Mouse (Mus musculus): ENCODE results near the gene Keg1.
"Not testable (repeated sequence)": the region's sequence is repeated elsewhere in the genome, so short reads cannot be mapped to it uniquely, and the experiment has no call there.

Keg1 gene

GRCm38 (mm10) chr19:12695590-12695989 lies at the start of gene Keg1:
Keg1 (plus strand) TSS chr19:12695786.
- DNase-seq (ENCODE audit: low spot score in 2 of 2): no peak

DNA sequence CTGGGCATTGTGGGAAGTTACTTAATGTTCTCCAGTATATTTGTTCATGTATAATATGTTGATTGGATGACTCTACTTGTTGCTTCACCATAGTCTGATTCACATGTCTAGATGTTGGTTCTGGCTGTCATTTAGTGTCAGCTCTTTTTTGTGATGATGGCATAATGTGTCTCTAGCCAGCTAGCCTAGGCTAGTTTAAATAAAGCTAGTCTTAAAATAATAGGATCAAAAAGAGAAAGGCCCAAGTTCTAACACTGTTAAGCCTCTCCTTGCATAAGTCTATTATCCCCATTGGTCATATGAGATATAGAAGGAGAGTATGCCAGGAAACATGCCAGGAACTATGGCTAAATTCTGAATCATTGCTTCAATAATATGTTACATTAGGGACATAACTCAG lies 46.1 kb upstream of the Keg1 start:
- no peak for DNase-seq (ENCODE audit: low spot score in 2 of 2)

GRCm38 (mm10) chr19:12666156-12666555 lies 29.4 kb upstream of the Keg1 start:
- no peak for DNase-seq (ENCODE audit: low spot score in 2 of 2)

- DNase-seq (ENCODE audit: low spot score in 2 of 2): not testable (repeated sequence)
Observed at GRCm38 (mm10) chr19:12668601-12669000, 27.0 kb upstream of the Keg1 start.

DNA sequence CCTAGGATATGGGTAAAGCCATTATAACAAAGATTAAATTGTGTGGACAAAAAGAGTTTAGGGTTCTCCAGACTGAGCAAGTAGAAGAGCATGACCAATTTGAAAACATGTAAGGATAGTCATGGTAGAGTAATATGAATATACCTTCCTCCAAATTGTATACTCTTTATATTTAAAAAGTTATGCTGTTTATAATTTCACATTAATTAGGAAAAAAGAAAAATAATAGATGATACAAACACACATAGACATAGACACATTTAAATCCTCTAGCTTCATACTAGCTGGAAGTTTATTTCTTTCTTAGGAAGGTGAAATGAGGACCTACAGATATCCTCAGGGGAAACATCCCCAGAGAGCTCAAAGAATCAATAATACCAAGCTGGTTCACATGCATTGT lies 25.4 kb upstream of the Keg1 start, which contains the start of gene Olfr1442:
Olfr1442 (plus strand) TSS at position 301 of the 400 bp plus-strand sequence.
- no peak for DNase-seq (ENCODE audit: low spot score in 2 of 2)

- no peak for DNase-seq (ENCODE audit: low spot score in 2 of 2)
Observed at GRCm38 (mm10) chr19:12671051-12671450, 24.5 kb upstream of the Keg1 start.

DNA sequence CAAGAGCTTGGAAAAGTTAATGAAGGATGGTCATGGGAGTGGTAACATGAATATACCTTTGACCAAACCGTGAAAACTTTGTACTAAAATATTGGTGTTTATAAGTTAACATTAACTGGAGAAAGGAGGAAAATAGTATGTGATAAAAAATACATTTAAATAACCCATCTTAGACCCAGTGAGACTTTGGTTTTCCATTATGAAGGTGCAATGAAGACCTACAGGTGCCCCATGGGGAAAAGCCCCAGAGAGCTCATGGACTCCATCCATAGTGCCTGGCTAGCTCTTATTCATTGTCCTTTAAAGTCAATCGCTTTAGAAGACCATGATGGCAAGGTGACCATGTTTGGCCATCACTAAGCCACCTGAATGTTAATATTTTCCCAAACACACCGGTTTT lies 17.8 kb upstream of the Keg1 start, which contains the start of gene Olfr1443:
Olfr1443 (plus strand) TSS at position 301 of the 400 bp plus-strand sequence.
- no peak for DNase-seq (ENCODE audit: low spot score in 2 of 2)

DNA sequence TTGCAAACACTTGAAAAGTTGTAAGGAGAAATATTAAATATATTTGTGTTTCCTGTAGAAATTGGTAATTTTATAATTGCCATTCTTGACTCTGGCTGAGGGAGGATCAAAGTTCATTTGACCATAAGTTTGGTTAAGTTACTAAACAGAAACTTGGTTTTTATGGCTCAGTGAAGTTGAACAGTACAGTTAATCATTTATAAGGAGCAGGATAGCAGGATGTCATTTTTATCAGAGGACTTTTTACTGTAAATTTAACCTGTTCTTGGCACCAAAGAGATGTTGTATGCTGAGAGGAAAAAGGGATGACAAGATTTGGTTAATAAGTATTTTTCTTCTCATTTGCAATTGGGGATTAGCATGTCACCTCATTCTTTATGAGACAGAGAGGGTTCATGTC lies 10.9 kb upstream of the Keg1 start:
- DNase-seq (ENCODE audit: low spot score in 2 of 2): no peak

DNA sequence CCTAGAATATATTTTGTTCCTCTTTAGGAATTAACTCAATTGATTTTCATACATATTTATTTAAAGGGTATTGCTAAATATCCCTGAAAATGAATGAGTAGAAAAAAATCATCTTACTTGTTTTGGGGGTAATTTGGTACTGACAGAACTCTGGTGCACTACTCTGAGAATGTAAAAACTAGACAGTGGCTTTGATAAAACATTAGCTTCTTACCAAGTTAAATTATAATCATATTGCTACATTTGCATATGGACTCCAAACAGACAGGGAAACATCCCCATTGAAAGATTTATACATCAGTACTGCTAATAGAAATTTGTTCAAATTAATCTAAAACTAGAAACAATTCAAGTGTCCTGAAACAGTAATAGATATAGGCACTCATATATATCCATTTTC lies 10.4 kb upstream of the Keg1 start:
- no peak for DNase-seq (ENCODE audit: low spot score in 2 of 2)

DNA sequence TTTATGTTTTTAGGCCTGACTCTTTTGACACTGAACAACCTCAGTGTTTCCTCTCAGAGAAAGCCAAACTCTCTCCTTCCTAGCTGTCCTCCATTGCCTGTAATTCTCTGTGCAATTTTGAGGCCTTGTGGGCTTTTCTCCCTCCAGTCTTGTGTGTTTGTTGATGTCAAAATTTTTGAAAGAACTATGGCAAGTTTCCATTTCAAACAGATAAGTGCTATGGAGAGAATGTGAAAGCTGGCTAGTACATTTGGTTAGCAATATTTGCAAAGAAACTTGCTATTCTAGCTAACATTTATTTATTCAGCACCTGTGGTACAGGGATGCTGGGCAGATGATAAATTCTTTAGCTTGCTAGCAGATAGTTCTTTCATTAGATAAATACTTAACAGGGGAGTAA lies 635 bp downstream of the Keg1 start:
- DNase-seq (ENCODE audit: low spot score in 2 of 2): no peak

DNA sequence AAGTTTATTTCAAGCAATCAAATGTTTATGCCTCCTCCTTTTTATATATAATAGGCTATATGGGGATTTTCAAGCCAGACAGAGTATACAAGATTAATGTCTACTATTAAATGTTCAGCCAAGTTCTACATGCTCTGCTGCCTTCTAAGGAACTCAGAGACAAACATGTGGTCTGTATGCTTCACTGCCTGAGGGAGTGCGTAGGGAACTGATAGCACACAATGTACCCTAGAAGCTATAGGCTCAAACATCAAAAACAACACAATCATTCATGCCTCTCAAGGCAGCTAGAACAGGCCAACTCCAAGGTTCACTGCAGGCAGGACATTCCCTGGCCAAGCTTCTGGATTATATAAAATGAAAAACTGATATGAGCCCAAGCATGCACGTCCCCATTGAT lies 12.9 kb downstream of the Keg1 start:
- no peak for DNase-seq (ENCODE audit: low spot score in 2 of 2)

GRCm38 (mm10) chr19:12708986-12709385 lies 13.4 kb downstream of the Keg1 start:
- no peak for DNase-seq (ENCODE audit: low spot score in 2 of 2)

GRCm38 (mm10) chr19:12719189-12719588 lies 23.6 kb downstream of the Keg1 start:
- no peak for DNase-seq (ENCODE audit: low spot score in 2 of 2)

- no peak for DNase-seq (ENCODE audit: low spot score in 2 of 2)
Observed at GRCm38 (mm10) chr19:12720463-12720862, 24.9 kb downstream of the Keg1 start.

DNA sequence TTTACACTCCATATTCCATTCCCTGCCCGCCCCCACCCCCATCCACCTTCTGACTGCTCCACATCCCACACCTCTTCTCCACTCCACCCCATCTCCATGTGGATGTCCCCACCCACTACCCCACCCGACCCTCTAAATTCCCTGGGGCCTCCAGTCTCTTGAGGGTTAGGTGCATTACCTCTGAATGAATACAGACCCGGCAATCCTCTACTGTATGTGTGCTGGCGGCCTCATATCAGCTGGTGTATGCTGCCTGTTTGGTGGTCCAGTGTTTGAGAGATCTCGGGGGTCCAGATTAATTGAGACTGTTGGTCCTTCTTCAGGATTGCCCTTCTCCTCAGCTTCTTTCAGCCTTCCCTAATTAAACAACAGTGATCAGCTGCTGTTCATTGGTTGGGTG lies 25.3 kb downstream of the Keg1 start:
- not testable (repeated sequence) for DNase-seq (ENCODE audit: low spot score in 2 of 2)

DNA sequence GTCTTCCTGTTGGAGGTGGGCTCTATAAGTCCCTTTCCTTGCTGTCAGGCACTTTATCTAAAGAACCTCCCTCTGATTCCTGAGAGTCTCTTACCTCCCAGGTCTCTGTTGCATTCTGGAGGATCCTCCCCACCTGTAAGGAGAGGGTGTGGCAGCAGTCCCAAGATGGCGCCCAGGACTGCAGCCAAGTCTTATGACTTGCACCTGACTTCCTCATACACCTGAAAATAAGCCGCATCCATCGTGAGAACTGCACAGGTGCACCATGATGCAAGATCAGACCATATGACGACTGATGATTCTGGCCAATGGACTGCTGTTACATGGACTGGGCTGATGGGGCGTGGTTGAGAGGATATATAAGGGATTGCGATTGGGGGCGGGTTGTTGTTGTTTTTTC lies 26.0 kb downstream of the Keg1 start:
- not testable (repeated sequence) for DNase-seq (ENCODE audit: low spot score in 2 of 2)

GRCm38 (mm10) chr19:12722308-12722707 lies 26.7 kb downstream of the Keg1 start:
- DNase-seq (ENCODE audit: low spot score in 2 of 2): peak in 1 of 2 experiments; percentile 34

DNA sequence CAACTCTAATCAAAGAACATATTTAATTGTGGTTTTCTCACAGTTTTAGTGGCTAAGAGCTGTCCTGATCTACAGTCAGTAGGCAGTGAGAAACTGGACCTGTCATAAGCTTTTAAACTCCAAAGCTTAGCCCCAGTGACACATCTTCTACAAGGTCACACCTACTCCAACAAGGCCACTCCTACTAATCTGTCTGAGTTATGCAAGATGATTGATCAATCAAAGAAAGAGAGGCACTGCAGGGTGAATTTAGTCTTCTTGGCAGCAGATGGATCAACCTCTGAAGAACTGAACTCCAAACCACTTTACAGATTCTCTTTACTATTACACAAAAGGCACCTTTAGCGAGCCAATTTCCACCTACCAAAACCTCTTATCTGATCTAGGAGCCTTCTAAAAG lies 30.3 kb downstream of the Keg1 start:
- DNase-seq (ENCODE audit: low spot score in 2 of 2): no peak

DNA sequence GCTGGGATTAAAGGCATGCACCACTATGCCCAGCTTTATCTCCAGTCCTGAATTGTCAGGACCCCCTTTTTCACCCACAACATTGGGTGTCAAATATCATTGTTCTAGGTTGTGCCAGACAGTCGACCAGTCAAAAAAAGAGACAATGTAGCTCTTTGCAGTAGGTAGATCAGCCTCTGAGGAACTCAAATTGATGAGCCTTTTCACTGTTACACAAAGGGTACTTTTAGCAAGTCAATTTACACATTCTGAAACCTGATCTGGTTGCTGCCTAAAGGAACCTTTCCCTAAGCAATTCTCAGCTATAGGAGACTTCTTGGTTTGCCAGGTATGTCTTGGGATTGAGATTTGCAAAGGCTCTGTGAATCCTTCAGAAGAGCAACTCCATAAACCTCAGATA lies 35.5 kb downstream of the Keg1 start:
- no peak for DNase-seq (ENCODE audit: low spot score in 2 of 2)

- no peak for DNase-seq (ENCODE audit: low spot score in 2 of 2)
Observed at GRCm38 (mm10) chr19:12731950-12732349, 36.4 kb downstream of the Keg1 start.

DNA sequence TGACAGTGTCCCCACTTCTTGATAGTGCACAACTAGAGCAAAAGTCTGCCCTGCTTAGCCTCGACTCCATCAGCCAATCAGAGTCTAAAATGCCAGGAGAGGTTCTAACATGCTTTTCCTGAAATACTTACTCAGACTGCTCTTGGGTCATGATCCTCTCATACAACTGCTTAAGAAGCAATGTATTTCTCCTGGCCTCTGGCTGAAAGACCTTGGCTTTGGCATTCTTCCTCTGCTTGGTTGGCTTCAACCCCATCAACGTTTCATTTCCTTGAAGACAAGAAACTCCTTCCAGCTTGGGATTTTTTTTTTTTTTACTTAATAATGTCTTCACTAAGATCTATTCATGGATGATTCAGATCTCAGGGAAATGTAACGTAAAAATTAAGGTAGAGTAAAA lies 60.7 kb downstream of the Keg1 start:
- no peak for DNase-seq (ENCODE audit: low spot score in 2 of 2)

- no peak for DNase-seq (ENCODE audit: low spot score in 2 of 2)
Observed at GRCm38 (mm10) chr19:12758936-12759478, 63.4 kb downstream of the Keg1 start.

- DNase-seq (ENCODE audit: low spot score in 2 of 2): no peak
Observed at GRCm38 (mm10) chr19:12759656-12760055, 64.1 kb downstream of the Keg1 start.
